Mouse (Mus musculus): ENCODE results near the gene Cdh6.

DNA sequence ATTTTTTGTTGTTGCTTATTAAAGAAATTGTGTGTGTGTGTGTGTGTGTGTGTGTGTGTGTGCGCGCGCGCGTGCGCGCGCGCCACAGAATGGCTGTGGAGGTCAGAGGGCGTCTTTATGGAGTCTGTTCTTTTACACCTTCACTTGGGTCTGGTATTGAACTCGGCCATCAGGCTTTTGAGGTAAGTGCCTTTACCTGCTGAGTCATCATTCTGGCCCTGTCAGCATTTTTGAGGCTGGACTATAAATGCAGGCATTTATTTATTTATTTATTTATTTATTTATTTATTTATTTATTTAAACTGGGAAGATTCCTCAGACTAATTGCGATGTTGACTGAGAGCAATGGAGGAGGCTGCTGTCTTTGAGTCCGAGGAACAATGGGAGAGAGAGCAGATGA is 109.8 kb downstream of the Cdh6 start:
- TF ChIP-seq CTCF (IDR thresholded peaks at IDR 0.05; ENCODE audit: control insufficient read depth, insufficient read depth, low read length) (no peak), POLR2A (IDR thresholded peaks at IDR 0.05; ENCODE audit: borderline replicate concordance, control insufficient read depth, low read depth, low read length) (no peak)

Measured in bone marrow, adult 2 months (tissue).